Mouse (Mus musculus) testis, adult 2 months (tissue): ENCODE measurements at regions not wholly inside any gene's neighbourhood (a gene's known extent, or its start where the extent isn't known, plus 50 kb on each side); places are given as distances from the start of the nearest gene placed in this dataset.
"Not testable (repeated sequence)": the region's sequence is repeated elsewhere in the genome, so short reads cannot be mapped to it uniquely, and the experiment has no call there.

ENCODE experiments used
- H3K27ac ChIP-seq: fragments of 200-500 bp; 2 replicates; pipeline ENCODE4 v1.5.1; 2012; ENCODE audit warnings: low read depth, low read length; ENCODE audit not compliant: control insufficient read depth, insufficient read depth
- H3K27me3 ChIP-seq: fragments of 200-500 bp; 2 replicates; pipeline ENCODE4 v1.6.1; 2012; ENCODE audit warnings: mild to moderate bottlenecking, low read length, moderate library complexity; ENCODE audit not compliant: control insufficient read depth, insufficient read depth
- H3K36me3 ChIP-seq: fragments of 200-500 bp; 2 replicates; pipeline ENCODE4 v1.6.1; 2012; ENCODE audit warnings: mild to moderate bottlenecking, low read length; ENCODE audit not compliant: control insufficient read depth, insufficient read depth
- H3K4me1 ChIP-seq: fragments of 200-500 bp; 2 replicates; pipeline ENCODE4 v1.6.1; 2012; ENCODE audit warnings: low read length; ENCODE audit not compliant: control insufficient read depth, insufficient read depth
- H3K4me3 ChIP-seq: fragments of 200-500 bp; 2 replicates; pipeline ENCODE4 v1.5.1; 2012; ENCODE audit warnings: low read depth, mild to moderate bottlenecking, low read length, moderate library complexity, mixed read lengths; ENCODE audit not compliant: control insufficient read depth
- CTCF ChIP-seq: fragments of 200-500 bp; IDR thresholded peaks from 2 replicates; pipeline ENCODE4 v1.5.1; 2012; ENCODE audit warnings: low read depth, mild to moderate bottlenecking, inconsistent platforms, low read length, moderate library complexity; ENCODE audit not compliant: control insufficient read depth, insufficient read depth, insufficient replicate concordance
- POLR2A ChIP-seq: fragments of 200-500 bp; IDR thresholded peaks from 2 replicates; pipeline ENCODE4 v1.6.1; 2012; ENCODE audit warnings: low read depth, mild to moderate bottlenecking, inconsistent platforms, low read length, moderate library complexity; ENCODE audit not compliant: control insufficient read depth

DNA sequence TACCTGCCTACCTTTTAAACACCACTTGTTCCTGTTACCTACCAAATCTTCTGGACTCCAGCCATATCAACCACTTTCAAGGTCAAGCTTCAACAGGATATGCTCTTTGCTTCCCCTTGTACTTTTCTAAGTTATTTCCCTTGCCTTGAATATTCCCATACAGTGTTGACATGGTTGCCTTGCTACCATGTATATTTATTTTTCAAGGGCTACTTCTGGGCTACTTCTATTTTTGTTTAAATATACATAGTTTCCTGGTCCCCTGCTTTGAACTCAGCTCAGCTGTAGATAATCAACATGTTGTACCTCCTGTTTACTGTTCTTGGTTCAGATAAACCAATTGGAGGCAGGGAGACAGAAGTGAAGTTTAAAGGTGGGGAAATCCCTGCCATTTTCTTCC lies 106.8 kb upstream of the Pdc start:
- TF ChIP-seq POLR2A (no peak), CTCF (no peak)

GRCm38 (mm10) chr1:150216672-150217071 lies 102.5 kb upstream of the Pdc start:
- Histone ChIP-seq H3K36me3 (no peaks in the 10 kb centered on the region), H3K27me3 (no peaks in the 10 kb centered on the region), H3K27ac (no peak overlapping the region), H3K4me1 (no peaks in the 10 kb centered on the region), H3K4me3 (no peak overlapping the region)
- TF ChIP-seq POLR2A: no peak

More for the DNA sequence above, 106.8 kb upstream of the Pdc start:
- Histone ChIP-seq H3K4me3 (no peak overlapping the region), H3K36me3 (no peaks in the 10 kb centered on the region), H3K27me3 (no peaks in the 10 kb centered on the region), H3K4me1 (no peaks in the 10 kb centered on the region), H3K27ac (no peak overlapping the region)

DNA sequence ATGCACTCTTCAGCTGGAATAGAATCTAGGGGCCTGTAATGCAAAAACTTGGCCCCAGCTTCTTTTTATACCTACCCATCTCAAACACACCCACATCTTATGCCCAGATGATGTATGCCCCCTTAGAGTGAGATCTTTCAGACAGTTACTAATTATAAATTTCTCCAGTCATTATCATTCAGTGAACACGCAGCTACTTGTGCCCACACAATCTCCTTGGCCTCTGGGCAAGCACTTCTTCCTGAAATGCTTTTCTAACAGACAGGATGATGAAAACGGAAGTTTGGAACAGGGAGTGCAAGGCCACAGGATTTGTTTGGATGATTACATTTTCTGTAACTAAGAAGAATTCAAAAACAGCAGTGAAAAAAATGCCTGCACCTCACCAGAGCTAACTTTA lies 100.4 kb upstream of the Pdc start:
- Histone ChIP-seq H3K4me3 (no peak overlapping the region), H3K36me3 (no peaks in the 10 kb centered on the region), H3K27me3 (no peaks in the 10 kb centered on the region), H3K4me1 (no peaks in the 10 kb centered on the region), H3K27ac (no peak overlapping the region)
- TF ChIP-seq POLR2A (no peak), CTCF (no peak)

GRCm38 (mm10) chr1:150225529-150225928 lies 93.7 kb upstream of the Pdc start:
- no peaks in the 10 kb centered on the region for H3K36me3 ChIP-seq
- H3K27me3 ChIP-seq: no peaks in the 10 kb centered on the region
- H3K4me3 ChIP-seq: no peak overlapping the region
- H3K4me1 ChIP-seq: no peaks in the 10 kb centered on the region
- TF ChIP-seq POLR2A (no peak), CTCF (no peak)
- no peak overlapping the region for H3K27ac ChIP-seq

DNA sequence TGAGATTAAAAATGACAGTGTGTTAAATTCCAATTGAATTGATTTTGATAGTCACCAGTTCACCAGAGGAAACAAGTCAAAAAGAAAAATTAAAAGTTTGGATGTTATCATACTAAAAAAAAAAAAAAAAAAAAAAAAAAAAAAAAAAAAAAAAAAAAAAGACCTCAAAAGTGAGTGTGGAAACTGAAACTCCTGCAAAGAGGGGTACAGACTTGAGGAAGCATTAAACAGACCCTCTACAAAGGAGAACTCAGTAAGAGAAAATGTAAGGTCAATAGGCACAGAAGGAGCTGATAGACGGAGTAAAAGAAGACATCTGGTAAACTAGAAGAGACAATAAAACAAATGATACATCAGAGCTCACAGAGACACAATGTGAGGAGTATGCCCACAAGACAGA lies 79.7 kb upstream of the Pdc start:
- not testable (repeated sequence) for H3K27ac ChIP-seq, H3K36me3 ChIP-seq, H3K4me3 ChIP-seq, H3K27me3 ChIP-seq, H3K4me1 ChIP-seq

GRCm38 (mm10) chr1:150240110-150240509 lies 79.1 kb upstream of the Pdc start:
- TF ChIP-seq POLR2A: no peak
- no peak for TF ChIP-seq CTCF
- no peaks in the 10 kb centered on the region for H3K36me3 ChIP-seq
- no peak overlapping the region for H3K4me3 ChIP-seq
- H3K4me1 ChIP-seq: no peaks in the 10 kb centered on the region
- no peaks in the 10 kb centered on the region for H3K27me3 ChIP-seq
- no peak overlapping the region for H3K27ac ChIP-seq

DNA sequence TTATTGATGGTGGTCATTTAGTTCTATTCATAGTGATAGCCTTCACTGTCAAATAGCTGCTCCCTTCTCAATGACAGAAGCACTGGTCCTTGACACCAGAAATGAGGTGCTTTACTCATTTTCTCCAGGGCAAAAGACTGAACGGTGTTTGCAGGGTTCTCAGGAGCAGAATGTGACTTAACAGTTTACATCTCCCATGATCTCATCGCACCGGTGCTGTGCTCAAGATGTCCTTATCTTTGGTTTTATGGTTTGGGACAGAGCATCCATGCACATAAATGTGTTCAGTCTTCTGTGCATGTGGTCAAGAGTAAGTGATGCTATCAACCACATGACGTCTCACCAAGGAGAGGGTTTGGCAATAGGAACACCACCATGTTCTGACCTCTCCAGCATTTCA lies 78.1 kb upstream of the Pdc start:
- no peaks in the 10 kb centered on the region for H3K4me1 ChIP-seq
- TF ChIP-seq CTCF (no peak), POLR2A (no peak)
- no peaks in the 10 kb centered on the region for H3K27me3 ChIP-seq

DNA sequence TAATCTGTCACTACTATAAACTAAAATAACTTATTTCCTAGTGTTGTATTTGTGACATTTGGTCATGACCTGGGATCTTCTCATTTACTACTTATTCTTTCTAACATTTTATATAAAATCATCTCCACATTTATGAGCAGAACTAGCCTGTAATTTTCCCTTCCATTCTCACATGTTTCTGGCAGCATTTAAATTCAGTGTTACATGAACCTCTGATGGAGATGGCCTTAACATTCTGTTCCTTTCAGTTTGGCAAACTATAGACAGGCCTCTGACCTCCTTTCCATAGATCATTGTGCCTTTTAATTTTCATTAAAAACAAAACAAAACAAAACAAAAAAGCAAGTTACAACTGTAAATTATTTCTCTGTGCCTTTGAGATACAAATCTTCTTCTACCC lies 77.1 kb upstream of the Pdc start:
- Histone ChIP-seq H3K27ac (no peak overlapping the region), H3K4me3 (no peak overlapping the region), H3K4me1 (no peaks in the 10 kb centered on the region), H3K27me3 (no peaks in the 10 kb centered on the region), H3K36me3 (no peaks in the 10 kb centered on the region)
- TF ChIP-seq CTCF: no peak
- TF ChIP-seq POLR2A: no peak

More for the DNA sequence above, 78.1 kb upstream of the Pdc start:
- Histone ChIP-seq H3K4me3 (no peak overlapping the region), H3K27ac (no peak overlapping the region), H3K36me3 (no peaks in the 10 kb centered on the region)
